Mouse (Mus musculus) forebrain, embryonic 15.5 days (tissue): ENCODE results near the gene Selenoh. TPM values are rescaled to one million over a fixed set of nuclear protein-coding genes. Genes with fewer than 3 reads are reported as not detected.
"Not testable (repeated sequence)": the region's sequence is repeated elsewhere in the genome, so short reads cannot be mapped to it uniquely, and the experiment has no call there.

Experiments
- ATAC-seq: fragments of 200-750 bp; cut with Nextera tagmentation; replicated peaks from 2 replicates; pipeline ENCODE4 v1.8.0; 2017; ENCODE audit warnings: mild to moderate bottlenecking, moderate TSS enrichment, moderate library complexity
- H3K27ac ChIP-seq: fragments of 300-500 bp; sonication (generic); replicated peaks from 2 replicates; pipeline ENCODE4 v1.5.1; 2015; ENCODE audit warnings: mild to moderate bottlenecking, inconsistent platforms
- H3K27me3 ChIP-seq: fragments of 300-500 bp; sonication (generic); 2 replicates; pipeline ENCODE4 v1.6.1; 2015; ENCODE audit warnings: inconsistent platforms
- H3K36me3 ChIP-seq: fragments of 300-500 bp; sonication (generic); 2 replicates; pipeline ENCODE4 v1.6.1; 2015; ENCODE audit warnings: mild to moderate bottlenecking, inconsistent platforms
- H3K4me1 ChIP-seq: fragments of 300-500 bp; sonication (generic); 2 replicates; pipeline ENCODE4 v1.6.1; 2015; ENCODE audit warnings: inconsistent platforms
- H3K4me2 ChIP-seq: fragments of 300-500 bp; sonication (generic); replicated peaks from 2 replicates; pipeline ENCODE4 v1.6.1; 2015; ENCODE audit warnings: mild to moderate bottlenecking, inconsistent platforms
- H3K4me3 ChIP-seq: fragments of 300-500 bp; sonication (generic); 2 replicates; pipeline ENCODE4 v1.5.1; 2015; ENCODE audit warnings: mild to moderate bottlenecking, inconsistent platforms
- H3K9ac ChIP-seq: fragments of 300-500 bp; sonication (generic); replicated peaks from 2 replicates; pipeline ENCODE4 v1.6.1; 2015; ENCODE audit warnings: mild to moderate bottlenecking, inconsistent platforms
- H3K9me3 ChIP-seq: fragments of 300-500 bp; sonication (generic); 2 replicates; pipeline ENCODE4 v1.6.1; 2016; ENCODE audit warnings: inconsistent platforms
- WGBS: fragments of 180-500 bp; shearing (Covaris S2); methylation state at CpG from one replicate; pipeline ENCODE4 v1.1.7; 2015; ENCODE audit warnings: mixed read lengths; 5-methylcytosine and 5-hydroxymethylcytosine counted together
- polyA plus RNA-seq: library from polyadenylated mRNA; unstranded; fragments of >200 nt; fragmentation: Nextera tagmentation; extraction: Ambion mirVana; gene quantifications from 2 replicates; pipeline ENCODE4 v1.2.1, GENCODE M21; 2015

Selenoh gene
- polyA plus RNA-seq, 1 experiment from 2014 or later, result 251 TPM

GRCm38 (mm10) chr2:84695007-84695695 lies 24.6 kb upstream of the Selenoh start:
- no peaks in the 10 kb centered on the region for H3K9me3 ChIP-seq
- H3K9ac ChIP-seq, result no peak overlapping the region
- ATAC-seq, result no peak
- no peaks in the 10 kb centered on the region for H3K4me1 ChIP-seq
- H3K4me2 ChIP-seq, result no peak overlapping the region
- no peaks in the 10 kb centered on the region for H3K27me3 ChIP-seq
- no peak overlapping the region for H3K27ac ChIP-seq
- no peak overlapping the region for H3K4me3 ChIP-seq
- 92% methylated on average over 5 of the region's 5 CpGs for WGBS
- peaks cover 63% of the 10 kb centered on the region for H3K36me3 ChIP-seq

GRCm38 (mm10) chr2:84690050-84690449 lies 19.5 kb upstream of the Selenoh start:
- no peak overlapping the region for H3K4me3 ChIP-seq
- ATAC-seq, result 0 out of 2 replicates have a peak, but pooled peaks have one; percentile 18
- H3K36me3 ChIP-seq, result peaks cover 88% of the 10 kb centered on the region
- no peak overlapping the region for H3K27ac ChIP-seq
- no peaks in the 10 kb centered on the region for H3K4me1 ChIP-seq
- H3K4me2 ChIP-seq, result no peak overlapping the region
- 89% methylated on average over 12 of the region's 12 CpGs for WGBS
- no peak overlapping the region for H3K9ac ChIP-seq
- no peaks in the 10 kb centered on the region for H3K27me3 ChIP-seq
- H3K9me3 ChIP-seq, result no peaks in the 10 kb centered on the region

GRCm38 (mm10) chr2:84688080-84688844 lies 17.7 kb upstream of the Selenoh start:
- Histone ChIP-seq H3K27ac (no peak overlapping the region), H3K27me3 (no peaks in the 10 kb centered on the region), H3K36me3 (peaks cover 85% of the 10 kb centered on the region), H3K4me2 (no peak overlapping the region), H3K9ac (no peak overlapping the region), H3K9me3 (no peaks in the 10 kb centered on the region), H3K4me1 (no peaks in the 10 kb centered on the region), H3K4me3 (no peak overlapping the region)
- ATAC-seq, result no peak
- WGBS, result 85% methylated on average over 2 of the region's 2 CpGs

GRCm38 (mm10) chr2:84682605-84683183 lies 12.1 kb upstream of the Selenoh start:
- H3K27ac ChIP-seq, result no peak overlapping the region
- no peaks in the 10 kb centered on the region for H3K9me3 ChIP-seq
- H3K27me3 ChIP-seq, result no peaks in the 10 kb centered on the region
- 83% methylated on average over 6 of the region's 6 CpGs for WGBS
- peaks cover 41% of the 10 kb centered on the region for H3K36me3 ChIP-seq
- no peak overlapping the region for H3K4me3 ChIP-seq
- no peak overlapping the region for H3K4me2 ChIP-seq
- H3K9ac ChIP-seq, result no peak overlapping the region
- peaks cover 11% of the 10 kb centered on the region for H3K4me1 ChIP-seq
- ATAC-seq, result no peak

GRCm38 (mm10) chr2:84679016-84679415 lies 8.4 kb upstream of the Selenoh start, which contains the start of gene Tmx2:
Gene Tmx2 (minus strand): TSS chr2:84679140.
- no peaks in the 10 kb centered on the region for H3K9me3 ChIP-seq
- no peak for ATAC-seq
- H3K4me3 ChIP-seq, result peak within 1 kb of the TSS; percentile 82
- no peaks in the 10 kb centered on the region for H3K27me3 ChIP-seq
- H3K9ac ChIP-seq, result peak within 1 kb of the TSS; percentile 76
- 20% methylated on average over 8 of the region's 8 CpGs for WGBS
- peaks cover 27% of the 10 kb centered on the region for H3K36me3 ChIP-seq
- peak within 1 kb of the TSS; percentile 56 for H3K4me2 ChIP-seq
- H3K27ac ChIP-seq, result peak within 1 kb of the TSS; percentile 65
- H3K4me1 ChIP-seq, result peaks cover 25% of the 10 kb centered on the region

- Histone ChIP-seq H3K4me2 (peak within 1 kb of the TSS; percentile 64), H3K4me1 (peaks cover 25% of the 10 kb centered on the region), H3K36me3 (peaks cover 29% of the 10 kb centered on the region), H3K4me3 (peak within 1 kb of the TSS; percentile 82), H3K9ac (peak within 1 kb of the TSS; percentile 76), H3K27me3 (no peaks in the 10 kb centered on the region), H3K27ac (peak within 1 kb of the TSS; percentile 76), H3K9me3 (no peaks in the 10 kb centered on the region)
- ATAC-seq, result peak; percentile 100
- under 1% methylated on average over 44 of the region's 44 CpGs for WGBS
Measured at GRCm38 (mm10) chr2:84677968-84678880, 7.7 kb upstream of the Selenoh start, which contains the start of the genes Gm28635 and Med19. Gene Gm28635 (minus strand): TSS chr2:84678041. Gene Med19 (plus strand): TSS chr2:84678402.

GRCm38 (mm10) chr2:84677270-84677967 lies 6.8 kb upstream of the Selenoh start:
- WGBS, result 10% methylated on average over 22 of the region's 22 CpGs
- peak overlapping the region; percentile 82 for H3K4me3 ChIP-seq
- peaks cover 36% of the 10 kb centered on the region for H3K36me3 ChIP-seq
- H3K4me2 ChIP-seq, result peak overlapping the region; percentile 64
- no peaks in the 10 kb centered on the region for H3K9me3 ChIP-seq
- H3K27ac ChIP-seq, result peak overlapping the region; percentile 76
- ATAC-seq, result peak; percentile 47
- peak overlapping the region; percentile 67 for H3K9ac ChIP-seq
- no peaks in the 10 kb centered on the region for H3K27me3 ChIP-seq
- peaks cover 25% of the 10 kb centered on the region for H3K4me1 ChIP-seq

- not testable (repeated sequence) for H3K9ac ChIP-seq, H3K9me3 ChIP-seq, H3K4me3 ChIP-seq, H3K27me3 ChIP-seq, ATAC-seq
- 68% methylated on average over 4 of the region's 5 CpGs for WGBS
- Histone ChIP-seq H3K36me3 (peaks cover 41% of the 10 kb centered on the region), H3K4me1 (peaks cover 27% of the 10 kb centered on the region), H3K27ac (peak overlapping the region; percentile 92), H3K4me2 (peak overlapping the region; percentile 80)
Measured at GRCm38 (mm10) chr2:84671535-84671934, 965 bp upstream of the Selenoh start.

GRCm38 (mm10) chr2:84669828-84670568 lies 572 bp downstream of the Selenoh start:
- 2% methylated on average over 39 of the region's 39 CpGs for WGBS
- H3K4me1 ChIP-seq, result peaks cover 22% of the 10 kb centered on the region

GRCm38 (mm10) chr2:84666081-84666480 lies 4.5 kb downstream of the Selenoh start:
- Histone ChIP-seq H3K27me3 (no peaks in the 10 kb centered on the region), H3K9ac (no peak overlapping the region), H3K4me1 (peaks cover 18% of the 10 kb centered on the region), H3K9me3 (no peaks in the 10 kb centered on the region), H3K36me3 (peaks cover 11% of the 10 kb centered on the region; the same call in 1 of the 2 replicates), H3K4me3 (no peak overlapping the region), H3K27ac (no peak overlapping the region), H3K4me2 (no peak overlapping the region)
- WGBS, result 73% methylated on average over 12 of the region's 12 CpGs
- no peak for ATAC-seq

More at GRCm38 (mm10) chr2:84669828-84670568, 572 bp downstream of the Selenoh start:
- H3K27ac ChIP-seq, result peak overlapping the region; percentile 92
- peak; percentile 76 for ATAC-seq
- H3K27me3 ChIP-seq, result no peaks in the 10 kb centered on the region
- H3K9me3 ChIP-seq, result no peaks in the 10 kb centered on the region
- peak overlapping the region; percentile 98 for H3K4me3 ChIP-seq
- peak overlapping the region; percentile 93 for H3K9ac ChIP-seq
- peak overlapping the region; percentile 80 for H3K4me2 ChIP-seq
- H3K36me3 ChIP-seq, result peaks cover 30% of the 10 kb centered on the region
